Mouse (Mus musculus) ES-Bruce4 (cell line): ENCODE data around the gene Rps3.

ENCODE experiments used
- CTCF ChIP-seq: IDR thresholded peaks from one replicate; pipeline ENCODE4 v1.8.1; 2011; ENCODE audit warnings: low read depth, low read length
- POLR2A ChIP-seq: IDR thresholded peaks from one replicate; pipeline ENCODE4 v1.8.1; 2011; ENCODE audit warnings: low read length; ENCODE audit not compliant: insufficient read depth

DNA sequence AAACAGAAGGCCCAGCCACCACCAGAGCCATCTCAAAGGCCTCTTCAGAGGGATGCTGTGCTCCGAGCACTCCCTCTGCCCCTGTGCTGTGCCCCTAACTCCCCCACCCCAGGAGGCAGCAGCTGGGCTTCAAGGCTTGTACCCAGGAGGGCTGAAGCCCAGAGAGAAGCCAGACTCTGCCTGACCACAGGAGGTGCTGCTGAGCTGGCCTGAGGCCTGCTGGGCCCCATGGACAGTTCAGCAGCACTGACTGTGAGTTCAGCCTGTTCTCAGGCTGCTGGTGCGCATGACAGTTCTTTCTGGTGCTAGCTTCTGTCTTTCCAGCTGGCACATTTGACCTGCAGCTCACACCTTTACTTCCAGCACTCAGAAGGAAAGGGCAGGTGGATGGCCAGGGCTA, 37.7 kb downstream of the Rps3 start:
- no peak for TF ChIP-seq POLR2A
- TF ChIP-seq CTCF, result peak; percentile 44
